Mouse (Mus musculus) midbrain, embryonic 13.5 days (tissue): Measurements from ENCODE around the gene Cfd. TPM values are rescaled to one million over a fixed set of nuclear protein-coding genes. Genes with fewer than 3 reads are reported as not detected.

Source experiments
- ATAC-seq: fragments of 200-750 bp; cut with Nextera tagmentation; 2 replicates; pipeline ENCODE4 v1.8.0; 2017; ENCODE audit warnings: mild to moderate bottlenecking, moderate TSS enrichment, moderate library complexity
- H3K27ac ChIP-seq: fragments of 300-500 bp; sonication (generic); 2 replicates; pipeline ENCODE4 v1.5.1; 2015; ENCODE audit warnings: inconsistent platforms, mild to moderate bottlenecking, moderate library complexity
- H3K27me3 ChIP-seq: fragments of 300-500 bp; sonication (generic); 2 replicates; pipeline ENCODE4 v1.6.1; 2015; ENCODE audit warnings: mild to moderate bottlenecking, inconsistent platforms
- H3K36me3 ChIP-seq: fragments of 300-500 bp; sonication (generic); 2 replicates; pipeline ENCODE4 v1.6.1; 2015; ENCODE audit warnings: mild to moderate bottlenecking, inconsistent platforms
- H3K4me1 ChIP-seq: fragments of 300-500 bp; sonication (generic); replicated peaks from 2 replicates; pipeline ENCODE4 v1.6.1; 2015; ENCODE audit warnings: inconsistent platforms
- H3K4me2 ChIP-seq: fragments of 300-500 bp; sonication (generic); replicated peaks from 2 replicates; pipeline ENCODE4 v1.6.1; 2015; ENCODE audit warnings: moderate library complexity, mild to moderate bottlenecking, inconsistent platforms
- H3K4me3 ChIP-seq: fragments of 300-500 bp; sonication (generic); replicated peaks from 2 replicates; pipeline ENCODE4 v1.5.1; 2015; ENCODE audit warnings: mild to moderate bottlenecking, inconsistent platforms
- H3K9ac ChIP-seq: fragments of 300-500 bp; sonication (generic); replicated peaks from 2 replicates; pipeline ENCODE4 v1.6.1; 2015; ENCODE audit warnings: mild to moderate bottlenecking, inconsistent platforms
- H3K9me3 ChIP-seq: fragments of 300-500 bp; sonication (generic); 2 replicates; pipeline ENCODE4 v1.6.1; 2016; ENCODE audit warnings: mild to moderate bottlenecking, inconsistent platforms
- WGBS: fragments of 180-500 bp; shearing (Covaris S2); methylation state at CpG from one replicate; pipeline ENCODE4 v1.1.7; 2015; 5-methylcytosine and 5-hydroxymethylcytosine counted together
- polyA plus RNA-seq: library from polyadenylated mRNA; unstranded; fragments of >200 nt; fragmentation: Nextera tagmentation; extraction: Ambion mirVana; gene quantifications from 2 replicates; pipeline ENCODE4 v1.2.1, GENCODE M21; 2015

Cfd gene
- polyA plus RNA-seq, 1 experiment from 2014 or later, result not detected

DNA sequence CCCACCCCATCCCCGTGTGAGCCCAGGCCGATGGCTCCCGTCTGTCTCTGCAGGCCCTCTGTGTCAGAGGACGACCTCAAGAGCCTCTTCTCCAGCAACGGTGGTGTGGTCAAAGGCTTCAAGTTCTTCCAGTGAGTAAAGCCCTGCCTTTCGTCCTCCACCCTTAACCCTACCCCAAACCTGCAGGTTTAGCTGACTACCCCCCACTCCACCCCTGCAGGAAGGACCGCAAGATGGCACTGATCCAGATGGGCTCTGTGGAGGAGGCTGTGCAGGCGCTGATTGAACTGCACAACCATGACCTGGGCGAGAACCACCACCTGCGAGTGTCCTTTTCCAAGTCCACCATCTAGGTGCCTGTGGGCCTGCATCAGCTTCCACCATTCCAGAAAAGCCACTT, 27.7 kb upstream of the Cfd start:
- Histone ChIP-seq H3K4me3 (no peak overlapping the region), H3K4me1 (peaks cover 44% of the 10 kb centered on the region), H3K36me3 (peaks cover 96% of the 10 kb centered on the region), H3K27ac (0 out of 2 replicates have a peak overlapping the region, but pooled peaks have one; percentile 21), H3K9ac (no peak overlapping the region), H3K4me2 (no peak overlapping the region), H3K9me3 (no peaks in the 10 kb centered on the region), H3K27me3 (no peaks in the 10 kb centered on the region)
- 78% methylated on average over 10 of the region's 10 CpGs for WGBS
- ATAC-seq, result no peak

- Histone ChIP-seq H3K4me2 (no peak overlapping the region), H3K36me3 (peaks cover 92% of the 10 kb centered on the region), H3K4me3 (no peak overlapping the region), H3K27ac (peak overlapping the region; percentile 35), H3K9me3 (no peaks in the 10 kb centered on the region), H3K4me1 (peaks cover 43% of the 10 kb centered on the region), H3K9ac (peak overlapping the region; percentile 41; the same call in 1 of the 2 replicates), H3K27me3 (no peaks in the 10 kb centered on the region)
- peak; percentile 15 for ATAC-seq
- WGBS, result 59% methylated on average over 10 of the region's 10 CpGs
These were observed 26.1 kb upstream of the Cfd start for GRCm38 (mm10) chr10:79864351-79865188.

- Histone ChIP-seq H3K4me1 (peaks cover 49% of the 10 kb centered on the region), H3K27ac (peak overlapping the region; percentile 35), H3K9ac (peak overlapping the region; percentile 41; the same call in 1 of the 2 replicates), H3K9me3 (no peaks in the 10 kb centered on the region), H3K4me3 (no peak overlapping the region), H3K4me2 (no peak overlapping the region), H3K27me3 (no peaks in the 10 kb centered on the region), H3K36me3 (peaks cover 92% of the 10 kb centered on the region)
- ATAC-seq, result peak; percentile 34; the same call in 1 of the 2 replicates
- WGBS, result 71% methylated on average over 12 of the region's 12 CpGs
These were observed 25.5 kb upstream of the Cfd start for GRCm38 (mm10) chr10:79865189-79865601.

DNA sequence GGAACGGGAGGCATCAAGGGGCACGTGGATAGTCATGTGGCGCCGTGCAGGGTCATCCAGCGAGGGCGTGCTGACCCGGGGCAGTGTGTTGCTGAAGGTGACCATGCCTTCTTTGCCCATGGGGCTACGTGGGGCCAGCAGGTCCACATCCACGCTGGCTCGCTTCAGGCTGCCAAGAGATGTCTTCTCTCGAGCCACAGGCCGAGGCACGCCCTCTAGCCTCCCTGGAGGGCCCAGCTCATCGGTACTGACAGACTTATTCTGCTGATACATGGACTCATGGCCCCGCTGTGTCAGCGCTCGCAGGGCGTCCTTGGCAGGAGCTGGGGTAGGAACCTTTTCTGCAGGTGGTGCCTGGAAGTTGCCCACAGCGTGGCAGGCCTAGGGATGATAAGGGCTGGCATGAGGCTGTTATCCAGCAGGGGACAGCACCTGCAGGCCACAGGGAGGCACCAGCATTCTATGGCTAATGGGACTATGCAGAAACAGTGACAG, 24.8 kb upstream of the Cfd start:
- WGBS, result 77% methylated on average over 19 of the region's 19 CpGs
- Histone ChIP-seq H3K9ac (peak overlapping the region; percentile 41; the same call in 1 of the 2 replicates), H3K9me3 (no peaks in the 10 kb centered on the region), H3K4me2 (no peak overlapping the region), H3K27ac (0 out of 2 replicates have a peak overlapping the region, but pooled peaks have one; percentile 44), H3K27me3 (no peaks in the 10 kb centered on the region), H3K4me3 (no peak overlapping the region), H3K4me1 (peaks cover 54% of the 10 kb centered on the region), H3K36me3 (peaks cover 90% of the 10 kb centered on the region)
- 0 out of 2 replicates have a peak, but pooled peaks have one; percentile 12 for ATAC-seq

GRCm38 (mm10) chr10:79866601-79867000, 24.1 kb upstream of the Cfd start:
- Histone ChIP-seq H3K27me3 (no peaks in the 10 kb centered on the region), H3K9me3 (no peaks in the 10 kb centered on the region), H3K27ac (0 out of 2 replicates have a peak overlapping the region, but pooled peaks have one; percentile 44), H3K9ac (no peak overlapping the region), H3K4me1 (peaks cover 62% of the 10 kb centered on the region), H3K4me2 (no peak overlapping the region), H3K36me3 (peaks cover 90% of the 10 kb centered on the region), H3K4me3 (no peak overlapping the region)
- WGBS, result 80% methylated on average over 11 of the region's 11 CpGs
- ATAC-seq, result no peak

- 92% methylated on average over 8 of the region's 8 CpGs for WGBS
- ATAC-seq, result no peak
- H3K27ac ChIP-seq, result peak overlapping the region; percentile 25; the same call in 1 of the 2 replicates
These were observed 18.8 kb upstream of the Cfd start for GRCm38 (mm10) chr10:79871845-79872244.

GRCm38 (mm10) chr10:79872862-79873261, 17.8 kb upstream of the Cfd start:
- peak overlapping the region; percentile 97 for H3K4me2 ChIP-seq
- peaks cover 60% of the 10 kb centered on the region for H3K4me1 ChIP-seq
- H3K27me3 ChIP-seq, result no peaks in the 10 kb centered on the region
- WGBS, result 40% methylated on average over 3 of the region's 3 CpGs
- peak overlapping the region; percentile 77 for H3K4me3 ChIP-seq
- H3K36me3 ChIP-seq, result peaks cover 40% of the 10 kb centered on the region
- H3K9me3 ChIP-seq, result no peaks in the 10 kb centered on the region
- peak overlapping the region; percentile 96 for H3K9ac ChIP-seq
- ATAC-seq, result no peak
- H3K27ac ChIP-seq, result peak overlapping the region; percentile 95

More at GRCm38 (mm10) chr10:79871845-79872244, 18.8 kb upstream of the Cfd start:
- Histone ChIP-seq H3K4me2 (peak overlapping the region; percentile 97), H3K9me3 (no peaks in the 10 kb centered on the region), H3K9ac (peak overlapping the region; percentile 44), H3K4me3 (peak overlapping the region; percentile 77), H3K36me3 (peaks cover 48% of the 10 kb centered on the region), H3K27me3 (no peaks in the 10 kb centered on the region), H3K4me1 (peaks cover 68% of the 10 kb centered on the region)

DNA sequence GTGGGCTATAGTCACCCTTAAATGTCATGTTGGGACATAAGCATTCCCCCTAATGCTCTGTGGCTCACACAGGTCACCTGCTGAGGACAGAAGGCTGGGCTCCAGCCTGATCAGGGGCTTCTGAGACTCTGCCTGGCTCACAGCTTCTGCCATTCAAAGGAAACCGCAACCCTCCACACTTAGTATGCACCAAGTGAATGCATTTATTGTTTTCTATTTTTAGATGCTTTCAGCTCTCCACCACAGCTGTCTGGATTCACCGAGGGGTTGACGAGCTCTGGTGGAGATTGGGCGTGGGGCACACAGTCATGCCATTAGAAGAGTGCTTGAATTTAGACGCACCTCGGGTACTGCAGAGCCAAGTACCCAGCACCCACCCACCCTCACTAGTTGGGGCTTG, 17.3 kb upstream of the Cfd start:
- H3K9ac ChIP-seq, result peak overlapping the region; percentile 96
- 5% methylated on average over 6 of the region's 6 CpGs for WGBS
- H3K27ac ChIP-seq, result peak overlapping the region; percentile 95
- H3K36me3 ChIP-seq, result peaks cover 39% of the 10 kb centered on the region
- 0 out of 2 replicates have a peak, but pooled peaks have one; percentile 10 for ATAC-seq
- H3K4me2 ChIP-seq, result peak overlapping the region; percentile 97
- no peaks in the 10 kb centered on the region for H3K27me3 ChIP-seq
- H3K4me3 ChIP-seq, result peak overlapping the region; percentile 77
- no peaks in the 10 kb centered on the region for H3K9me3 ChIP-seq
- peaks cover 58% of the 10 kb centered on the region for H3K4me1 ChIP-seq

- H3K9me3 ChIP-seq, result no peaks in the 10 kb centered on the region
- H3K4me2 ChIP-seq, result peak overlapping the region; percentile 97
- H3K4me3 ChIP-seq, result peak overlapping the region; percentile 77
- H3K36me3 ChIP-seq, result peaks cover 35% of the 10 kb centered on the region
- H3K27me3 ChIP-seq, result no peaks in the 10 kb centered on the region
- WGBS, result under 1% methylated on average over 26 of the region's 26 CpGs
- H3K4me1 ChIP-seq, result peaks cover 54% of the 10 kb centered on the region
- H3K27ac ChIP-seq, result peak overlapping the region; percentile 95
- ATAC-seq, result peak; percentile 10
- H3K9ac ChIP-seq, result peak overlapping the region; percentile 96
These were observed 16.9 kb upstream of the Cfd start for GRCm38 (mm10) chr10:79873715-79874289.

- Histone ChIP-seq H3K4me3 (peak within 1 kb of the TSS; percentile 77), H3K27ac (peak within 1 kb of the TSS; percentile 95), H3K9ac (peak within 1 kb of the TSS; percentile 96), H3K4me2 (peak within 1 kb of the TSS; percentile 97), H3K4me1 (peaks cover 48% of the 10 kb centered on the region), H3K27me3 (0 out of 2 replicates have a peak, but pooled peaks cover under 1% of the 10 kb centered on the region), H3K9me3 (no peaks in the 10 kb centered on the region), H3K36me3 (peaks cover 29% of the 10 kb centered on the region)
- peak; percentile 90 for ATAC-seq
- under 1% methylated on average over 43 of the region's 57 CpGs for WGBS
These were observed 16.3 kb upstream of the Cfd start, which contains the start of the genes Prtn3 and Plppr3 for GRCm38 (mm10) chr10:79874290-79874862. TSS of gene Prtn3 (plus strand) at chr10:79874476. TSS of gene Plppr3 (minus strand) at chr10:79874634.

- Histone ChIP-seq H3K9ac (no peak overlapping the region), H3K9me3 (no peaks in the 10 kb centered on the region), H3K36me3 (0 out of 2 replicates have a peak, but pooled peaks cover 4% of the 10 kb centered on the region), H3K27ac (no peak overlapping the region), H3K4me3 (no peak overlapping the region), H3K4me1 (peaks cover 29% of the 10 kb centered on the region), H3K27me3 (peaks cover 25% of the 10 kb centered on the region), H3K4me2 (no peak overlapping the region)
- ATAC-seq, result no peak
- WGBS, result 56% methylated on average over 1 of the region's 1 CpGs
These were observed 13.5 kb upstream of the Cfd start for GRCm38 (mm10) chr10:79877174-79877573.
